Mouse (Mus musculus) ES-Bruce4 (cell line): ENCODE measurements around the gene 1700020N01Rik. TPM values are rescaled to one million over a fixed set of nuclear protein-coding genes. Genes with fewer than 3 reads are reported as not detected.

ENCODE experiments used
- H3K27ac ChIP-seq: 2 replicates; pipeline ENCODE4 v1.5.1; 2012; ENCODE audit warnings: low read length, inconsistent platforms; ENCODE audit not compliant: insufficient read depth
- H3K27me3 ChIP-seq: 2 replicates; pipeline ENCODE4 v1.6.1; 2012; ENCODE audit warnings: mild to moderate bottlenecking, low read length, inconsistent platforms; ENCODE audit not compliant: control insufficient read depth, poor library complexity, insufficient read depth, severe bottlenecking
- H3K36me3 ChIP-seq: 2 replicates; pipeline ENCODE4 v1.6.1; 2012; ENCODE audit warnings: inconsistent platforms, mild to moderate bottlenecking, low read length, moderate library complexity; ENCODE audit not compliant: control insufficient read depth, poor library complexity, insufficient read depth, severe bottlenecking
- H3K4me1 ChIP-seq: one replicate; pipeline ENCODE4 v1.8.1; 2011; ENCODE audit warnings: low read length; ENCODE audit not compliant: control insufficient read depth, insufficient read depth
- H3K4me3 ChIP-seq: 2 replicates; pipeline ENCODE4 v1.5.1; 2011; ENCODE audit warnings: low read depth, mild to moderate bottlenecking, low read length
- H3K9ac ChIP-seq: 2 replicates; pipeline ENCODE4 v1.6.1; 2012; ENCODE audit warnings: low read depth, mild to moderate bottlenecking, inconsistent platforms; ENCODE audit not compliant: poor library complexity, severe bottlenecking
- H3K9me3 ChIP-seq: replicated peaks from 2 replicates; pipeline ENCODE4 v1.6.1; 2012; ENCODE audit warnings: mild to moderate bottlenecking, low read length, inconsistent platforms; ENCODE audit not compliant: control insufficient read depth, poor library complexity, insufficient read depth, severe bottlenecking
- CTCF ChIP-seq: IDR thresholded peaks from one replicate; pipeline ENCODE4 v1.8.1; 2011; ENCODE audit warnings: low read depth, low read length
- EP300 ChIP-seq: IDR thresholded peaks from 2 replicates; pipeline ENCODE4 v1.6.1; 2011; ENCODE audit warnings: low read depth, low read length; ENCODE audit not compliant: insufficient read depth
- POLR2A ChIP-seq: IDR thresholded peaks from one replicate; pipeline ENCODE4 v1.8.1; 2011; ENCODE audit warnings: low read length; ENCODE audit not compliant: insufficient read depth
- polyA plus RNA-seq: library from polyadenylated mRNA; stranded (reverse); fragments of >200 nt; gene quantifications from 2 replicates; pipeline ENCODE4 v1.2.4, GENCODE M21; 2011; ENCODE audit warnings: low read depth; ENCODE audit not compliant: missing spikeins, insufficient read depth, insufficient read length

Gene 1700020N01Rik
- polyA plus RNA-seq, 1 experiment, result not detected

DNA sequence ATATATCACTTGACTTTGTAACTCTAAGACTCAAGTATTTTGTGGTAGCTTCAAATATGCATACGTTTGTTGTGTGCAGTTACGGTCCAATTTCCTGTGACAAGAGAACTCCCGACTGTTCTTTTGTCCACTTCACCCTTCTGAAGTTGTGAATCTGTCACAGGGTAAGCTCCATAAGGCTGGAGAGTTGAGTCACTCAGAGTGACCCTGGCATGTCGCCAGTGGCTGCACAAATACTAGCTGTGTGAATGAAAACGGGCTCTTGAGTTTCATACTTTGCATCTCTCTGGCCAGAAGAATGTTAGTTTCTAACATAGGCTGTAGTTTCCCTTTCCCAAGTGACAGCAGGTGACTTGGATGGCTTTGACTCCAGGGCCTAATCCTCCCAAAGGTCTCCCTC lies 14.0 kb downstream of the 1700020N01Rik start:
- Histone ChIP-seq H3K27ac (no peak overlapping the region), H3K36me3 (no peaks in the 10 kb centered on the region), H3K9ac (no peak overlapping the region), H3K9me3 (no peaks in the 10 kb centered on the region), H3K4me1 (no peaks in the 10 kb centered on the region), H3K4me3 (no peak overlapping the region), H3K27me3 (no peaks in the 10 kb centered on the region)
- TF ChIP-seq EP300 (no peak), CTCF (no peak), POLR2A (no peak)

DNA sequence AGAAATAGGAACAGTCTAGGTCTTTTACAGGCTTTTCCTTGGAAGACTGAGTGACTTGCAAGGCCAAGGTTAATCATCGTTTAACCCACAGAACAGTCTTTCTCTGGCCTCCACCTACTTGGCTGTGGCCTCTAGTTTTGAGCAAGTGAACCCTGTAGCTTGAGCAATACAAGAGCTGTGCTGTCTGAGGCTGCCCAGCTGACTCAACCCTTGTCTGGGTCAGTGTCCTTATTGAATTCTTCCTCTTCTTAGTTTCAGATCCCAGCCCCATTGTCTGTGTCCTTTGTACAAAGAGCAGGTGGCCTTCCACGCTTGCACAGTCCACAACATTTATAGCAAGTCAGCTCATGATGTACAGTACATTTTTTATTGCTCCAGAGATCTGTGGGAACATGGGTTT lies 16.6 kb downstream of the 1700020N01Rik start:
- TF ChIP-seq POLR2A (no peak), CTCF (no peak), EP300 (no peak)
- no peak overlapping the region for H3K27ac ChIP-seq

DNA sequence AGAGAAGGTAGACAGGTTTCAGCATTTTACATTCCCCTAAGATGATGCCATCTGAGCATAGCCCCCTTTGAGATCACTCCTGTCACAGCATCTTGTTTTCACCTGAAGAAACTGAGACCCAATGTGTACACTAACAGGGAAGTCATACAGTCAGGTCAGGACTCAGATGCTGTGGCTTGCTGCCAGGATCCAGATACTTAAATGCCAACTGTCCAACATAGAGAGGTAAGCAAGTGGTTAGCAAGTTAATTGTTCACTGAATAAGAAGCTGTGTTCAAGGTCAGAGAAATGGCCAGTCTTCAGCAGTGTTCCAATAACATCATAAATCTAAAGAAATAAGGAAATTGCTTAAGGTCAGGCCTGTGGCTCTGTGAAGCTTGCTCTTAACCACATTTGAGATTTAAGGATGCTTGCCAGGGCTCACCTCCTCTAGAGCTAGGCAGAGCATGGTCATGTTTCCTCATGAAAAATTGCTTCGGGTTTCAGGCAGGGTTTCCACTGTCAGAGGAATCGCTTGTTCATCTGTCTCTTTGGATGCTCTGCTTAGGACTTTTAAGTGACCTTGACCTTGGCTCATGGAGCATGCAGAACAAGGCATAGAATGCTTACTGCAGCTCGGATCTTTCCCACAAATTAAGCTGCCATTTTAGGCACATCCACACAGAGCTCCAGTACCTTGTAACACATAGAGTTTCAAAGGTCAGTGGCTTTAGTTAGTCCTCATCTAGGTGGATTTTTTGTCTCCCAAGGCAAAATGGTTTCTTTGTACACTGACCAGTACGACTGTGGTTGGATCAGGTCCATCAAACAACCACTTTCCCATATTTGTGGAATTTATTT lies 20.3 kb downstream of the 1700020N01Rik start:
- Histone ChIP-seq H3K4me3 (no peak overlapping the region), H3K9me3 (no peaks in the 10 kb centered on the region), H3K36me3 (no peaks in the 10 kb centered on the region), H3K27me3 (no peaks in the 10 kb centered on the region), H3K9ac (no peak overlapping the region), H3K4me1 (no peaks in the 10 kb centered on the region), H3K27ac (no peak overlapping the region)
- TF ChIP-seq CTCF, result no peak
- TF ChIP-seq POLR2A, result no peak
- TF ChIP-seq EP300, result no peak

More for the DNA sequence above, 16.6 kb downstream of the 1700020N01Rik start:
- H3K4me1 ChIP-seq, result no peaks in the 10 kb centered on the region
- H3K4me3 ChIP-seq, result no peak overlapping the region
- no peaks in the 10 kb centered on the region for H3K9me3 ChIP-seq
- H3K36me3 ChIP-seq, result no peaks in the 10 kb centered on the region
- H3K9ac ChIP-seq, result no peak overlapping the region
- H3K27me3 ChIP-seq, result no peaks in the 10 kb centered on the region

DNA sequence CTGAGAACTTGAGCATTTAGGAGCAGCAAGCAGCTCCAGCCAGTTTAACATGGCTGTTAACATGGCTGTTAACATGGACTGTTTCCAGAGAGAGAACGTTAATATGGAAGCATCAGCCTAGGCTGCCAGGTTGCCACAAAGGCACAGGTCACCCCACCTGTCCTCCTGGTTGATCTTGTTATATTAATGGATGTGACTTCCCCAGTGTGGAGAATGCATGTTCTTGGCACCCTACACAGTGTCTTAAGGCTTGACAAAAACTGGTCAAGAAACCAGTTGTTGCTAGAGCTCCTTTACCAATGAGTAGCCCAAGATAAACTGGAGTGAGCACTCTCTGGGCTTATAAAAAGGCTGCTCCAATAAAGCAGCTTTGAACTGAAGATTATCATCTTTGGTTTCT lies 21.6 kb downstream of the 1700020N01Rik start:
- no peaks in the 10 kb centered on the region for H3K27me3 ChIP-seq
- H3K27ac ChIP-seq, result no peak overlapping the region
- no peak overlapping the region for H3K9ac ChIP-seq
- no peaks in the 10 kb centered on the region for H3K4me1 ChIP-seq
- no peak for TF ChIP-seq POLR2A
- TF ChIP-seq CTCF, result no peak
- TF ChIP-seq EP300, result no peak
- no peaks in the 10 kb centered on the region for H3K9me3 ChIP-seq
- no peaks in the 10 kb centered on the region for H3K36me3 ChIP-seq
- no peak overlapping the region for H3K4me3 ChIP-seq

DNA sequence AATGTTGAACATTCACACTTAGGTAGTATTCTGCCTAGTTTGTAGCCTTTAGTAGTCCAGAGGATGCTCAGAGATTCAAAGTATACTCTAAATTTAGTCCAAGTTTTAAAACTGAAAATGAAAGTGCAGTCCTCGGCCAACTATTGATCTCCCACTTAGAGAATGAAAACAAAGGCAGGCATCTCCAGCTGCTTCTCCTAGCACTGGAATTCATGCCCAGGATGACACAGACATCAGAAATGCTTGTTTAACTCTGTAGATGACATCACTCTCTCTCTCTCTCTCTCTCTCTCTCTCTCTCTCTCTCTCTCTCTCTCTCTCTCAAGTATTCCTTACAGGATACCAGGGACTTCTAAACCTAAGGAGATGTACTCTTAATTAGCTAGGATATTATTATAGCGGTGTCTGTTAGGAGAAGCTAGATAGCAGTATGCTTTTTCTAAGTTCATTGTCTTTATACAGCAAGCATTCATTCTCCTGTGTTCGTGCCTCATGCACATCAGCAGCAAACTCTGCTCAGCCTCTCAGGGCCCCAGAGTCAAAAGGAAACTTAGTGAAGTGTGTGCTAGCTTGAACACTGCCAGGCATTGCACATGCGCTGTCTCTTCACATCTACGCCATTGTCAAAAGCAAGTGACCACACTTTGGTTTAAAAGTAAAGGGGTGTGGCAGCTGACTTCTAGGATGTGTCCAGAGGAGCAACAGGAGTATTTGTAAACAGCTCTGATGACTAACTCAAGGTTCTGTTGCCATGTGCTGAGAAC lies 26.0 kb downstream of the 1700020N01Rik start:
- H3K4me1 ChIP-seq, result peaks cover 4% of the 10 kb centered on the region
- no peaks in the 10 kb centered on the region for H3K36me3 ChIP-seq
- H3K9ac ChIP-seq, result no peak overlapping the region
- H3K27ac ChIP-seq, result no peak overlapping the region
- H3K4me3 ChIP-seq, result no peak overlapping the region
- H3K9me3 ChIP-seq, result no peaks in the 10 kb centered on the region
- no peaks in the 10 kb centered on the region for H3K27me3 ChIP-seq
- TF ChIP-seq POLR2A, result no peak
- TF ChIP-seq CTCF, result no peak
- TF ChIP-seq EP300, result no peak

DNA sequence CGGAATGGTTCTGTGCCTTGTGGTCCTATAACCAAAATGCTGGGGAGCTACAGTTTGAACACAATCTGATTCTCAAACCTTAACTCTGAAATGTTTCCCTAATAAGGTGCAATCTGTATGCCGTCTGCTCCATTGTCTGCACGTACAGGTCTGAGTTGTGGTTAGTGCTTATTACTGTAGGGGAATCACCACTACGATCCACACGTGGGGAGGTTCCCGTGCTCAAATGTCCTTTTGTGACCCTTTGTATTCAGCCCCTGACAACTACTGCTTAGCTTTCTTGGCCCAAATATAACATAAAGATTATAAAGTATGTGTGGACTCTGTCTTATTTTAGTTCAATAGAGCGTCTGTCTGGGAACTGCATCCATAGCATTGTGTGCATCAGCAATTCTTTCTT lies 29.1 kb downstream of the 1700020N01Rik start:
- H3K4me3 ChIP-seq, result no peak overlapping the region
- no peaks in the 10 kb centered on the region for H3K27me3 ChIP-seq
- no peak for TF ChIP-seq EP300
- no peak for TF ChIP-seq POLR2A
- no peaks in the 10 kb centered on the region for H3K9me3 ChIP-seq
- H3K9ac ChIP-seq, result no peak overlapping the region
- no peaks in the 10 kb centered on the region for H3K36me3 ChIP-seq
- no peak overlapping the region for H3K27ac ChIP-seq
- peaks cover 4% of the 10 kb centered on the region for H3K4me1 ChIP-seq
